Mouse (Mus musculus): ENCODE results near the gene Trp53tg5.

Gene Trp53tg5

DNA sequence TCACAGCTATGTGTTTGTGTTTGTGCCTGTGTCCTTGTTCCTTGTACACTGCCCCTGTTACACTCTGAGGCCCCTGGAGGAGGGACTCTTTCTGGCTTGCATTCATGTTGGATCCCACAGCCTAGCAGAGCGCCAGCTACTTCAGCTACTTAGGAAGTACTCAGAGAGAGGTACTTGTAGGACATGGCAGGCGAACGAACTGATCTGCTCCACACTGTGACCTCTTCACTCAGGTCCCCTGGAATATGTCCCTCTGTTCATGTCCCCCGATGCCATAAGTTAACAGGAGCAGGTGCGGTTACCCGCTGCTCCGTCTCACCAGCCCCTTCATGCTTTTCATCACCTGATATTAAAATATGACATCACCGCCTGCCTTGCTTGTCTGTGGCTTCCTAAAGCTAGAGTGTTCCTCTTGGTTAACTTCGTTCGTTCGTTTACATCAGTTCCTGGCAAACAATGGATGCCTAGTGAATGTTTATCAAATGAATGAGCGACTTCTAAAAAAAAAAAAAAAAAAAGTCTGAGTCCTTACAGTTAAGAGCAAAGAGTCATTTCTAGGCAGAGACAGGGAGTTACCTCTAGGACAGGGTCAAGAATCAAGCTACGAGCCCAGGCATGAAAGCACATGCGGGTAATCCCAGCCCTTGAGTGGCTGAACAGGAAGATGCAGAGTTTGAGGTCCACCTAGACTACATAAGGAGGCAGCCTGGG lies 20.3 kb downstream of the Trp53tg5 start:
- in situ Hi-C loops (cut with MboI; ENCODE audit: unreplicated experiment in 2 of 2) = no loop called here

DNA sequence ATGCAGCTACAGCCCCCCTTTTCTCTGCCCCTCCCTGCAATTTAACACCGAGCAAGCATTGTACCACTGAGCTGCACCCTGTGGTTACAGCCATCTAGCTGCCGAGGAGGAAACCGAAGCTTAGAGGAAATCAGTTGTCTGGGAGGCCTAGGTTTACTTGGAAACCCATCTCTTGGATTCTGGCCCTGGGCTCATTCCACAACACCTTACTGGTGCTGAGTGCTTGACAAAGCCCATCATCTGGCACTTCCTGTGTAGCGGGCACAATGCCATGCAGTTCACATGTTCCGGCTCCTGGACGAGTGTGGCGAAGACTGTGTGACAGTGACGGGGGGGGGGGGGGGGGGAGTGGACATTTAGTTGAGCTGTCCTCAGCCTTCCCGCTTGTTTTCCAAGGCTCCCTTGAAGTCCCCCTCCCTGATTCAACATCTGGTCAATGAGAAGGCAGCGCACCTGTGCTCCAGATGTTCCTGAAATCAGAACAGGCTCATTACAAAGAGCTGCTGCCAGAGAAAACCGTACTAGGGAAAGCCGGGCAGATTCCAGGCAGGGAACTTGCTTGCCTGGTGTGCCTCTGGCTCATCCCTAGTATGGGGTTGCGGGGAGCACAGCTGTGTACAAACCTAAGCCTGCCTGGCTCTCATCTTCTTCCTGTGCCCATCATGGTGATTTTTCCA lies 21.4 kb downstream of the Trp53tg5 start:
- in situ Hi-C loops (cut with MboI; ENCODE audit: unreplicated experiment in 2 of 2) = no loop called here

DNA sequence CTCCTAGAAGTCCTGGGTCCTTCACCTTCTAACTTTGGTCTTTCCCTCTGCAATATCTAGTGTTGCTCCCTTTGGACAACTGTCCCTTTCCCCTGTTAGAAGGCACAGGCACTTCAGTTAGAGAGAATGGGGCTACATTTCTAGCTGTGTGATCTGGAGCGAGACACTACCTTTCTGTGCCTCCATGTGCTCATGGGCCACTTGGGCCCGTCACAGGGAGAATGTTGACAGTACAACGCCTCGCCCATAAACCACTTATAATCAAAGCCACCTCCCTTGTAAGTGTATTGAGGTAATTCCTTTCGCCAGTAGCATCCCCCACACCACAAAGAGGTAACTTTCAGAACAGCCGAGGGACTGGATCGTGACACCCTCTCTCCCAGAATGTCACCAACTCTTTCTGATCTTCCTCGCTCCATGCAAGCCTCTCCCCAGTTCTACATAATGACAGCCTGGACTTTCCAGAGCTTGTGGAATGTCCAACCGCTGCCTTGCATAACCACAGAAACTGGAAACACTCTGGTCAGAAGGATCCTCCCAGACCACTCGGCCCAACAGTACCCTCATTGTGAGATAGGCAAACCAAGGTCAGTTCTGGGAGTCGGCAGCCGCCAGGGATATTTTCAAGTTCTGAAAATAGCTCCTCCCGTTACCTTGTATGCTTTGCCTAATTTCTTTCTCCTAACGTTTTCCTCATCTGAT lies 24.0 kb downstream of the Trp53tg5 start:
- in situ Hi-C loops (cut with MboI; ENCODE audit: unreplicated experiment in 2 of 2) = no loop called here

DNA sequence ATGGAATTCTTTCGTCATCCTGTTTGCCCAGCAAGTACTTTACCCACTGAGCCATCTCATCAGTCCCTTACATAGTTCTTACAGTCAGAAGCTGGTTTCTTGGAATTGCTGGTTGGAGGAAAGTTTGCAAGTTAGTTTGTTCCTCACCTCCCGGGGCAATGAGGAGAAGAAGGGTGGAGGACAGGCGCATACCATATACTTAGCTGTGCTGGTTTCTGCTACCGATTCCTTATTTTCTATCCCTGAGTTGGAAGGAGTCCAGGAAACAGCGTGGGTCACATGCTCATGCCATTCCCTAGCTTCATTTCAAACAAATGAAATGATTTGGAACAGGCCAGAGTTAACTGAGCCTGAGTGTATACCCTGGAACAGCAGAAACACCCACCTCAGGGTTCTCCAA lies 24.6 kb downstream of the Trp53tg5 start:
- in situ Hi-C loops (cut with MboI; ENCODE audit: unreplicated experiment in 2 of 2) = no loop called here

DNA sequence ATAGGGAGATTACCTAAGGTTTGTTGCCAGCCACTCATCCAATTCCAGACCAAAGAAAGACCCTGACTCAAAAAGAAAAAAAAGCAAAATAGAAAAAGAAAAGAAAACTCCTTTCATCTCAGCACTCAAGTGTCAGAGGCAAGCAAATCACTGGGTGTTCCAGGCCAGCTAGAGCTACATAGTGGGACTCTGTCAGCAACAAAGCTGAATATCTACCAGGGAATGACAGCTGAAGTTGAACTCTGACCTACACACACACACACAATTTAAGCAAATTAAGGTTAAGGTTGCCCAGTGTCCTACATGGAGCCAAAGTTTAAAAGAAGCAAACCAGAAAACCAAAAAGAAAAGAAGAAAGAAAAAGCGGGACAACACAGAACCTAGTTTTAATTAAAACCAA lies 25.4 kb downstream of the Trp53tg5 start:
- in situ Hi-C loops (cut with MboI; ENCODE audit: unreplicated experiment in 2 of 2) = no loop called here

DNA sequence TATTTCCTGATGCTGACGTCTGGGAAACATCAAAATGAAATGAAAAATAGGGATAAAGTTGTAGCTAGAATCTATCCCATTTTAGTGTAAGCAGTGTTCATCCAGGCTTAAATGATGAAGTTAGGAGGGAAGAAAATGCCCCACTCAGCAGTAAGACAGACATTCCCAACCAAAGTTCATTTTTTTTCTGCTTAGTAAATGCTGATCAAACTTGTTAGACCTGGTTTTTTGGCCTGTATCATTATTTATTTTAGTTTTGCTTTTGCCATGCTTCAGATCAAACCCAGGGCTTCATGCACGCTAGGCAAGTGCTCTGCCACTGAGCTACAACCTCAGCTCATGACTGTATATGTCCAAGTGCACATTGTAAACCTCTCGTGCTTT lies 27.4 kb downstream of the Trp53tg5 start:
- in situ Hi-C loops (cut with MboI; ENCODE audit: unreplicated experiment in 2 of 2) = no loop called here

DNA sequence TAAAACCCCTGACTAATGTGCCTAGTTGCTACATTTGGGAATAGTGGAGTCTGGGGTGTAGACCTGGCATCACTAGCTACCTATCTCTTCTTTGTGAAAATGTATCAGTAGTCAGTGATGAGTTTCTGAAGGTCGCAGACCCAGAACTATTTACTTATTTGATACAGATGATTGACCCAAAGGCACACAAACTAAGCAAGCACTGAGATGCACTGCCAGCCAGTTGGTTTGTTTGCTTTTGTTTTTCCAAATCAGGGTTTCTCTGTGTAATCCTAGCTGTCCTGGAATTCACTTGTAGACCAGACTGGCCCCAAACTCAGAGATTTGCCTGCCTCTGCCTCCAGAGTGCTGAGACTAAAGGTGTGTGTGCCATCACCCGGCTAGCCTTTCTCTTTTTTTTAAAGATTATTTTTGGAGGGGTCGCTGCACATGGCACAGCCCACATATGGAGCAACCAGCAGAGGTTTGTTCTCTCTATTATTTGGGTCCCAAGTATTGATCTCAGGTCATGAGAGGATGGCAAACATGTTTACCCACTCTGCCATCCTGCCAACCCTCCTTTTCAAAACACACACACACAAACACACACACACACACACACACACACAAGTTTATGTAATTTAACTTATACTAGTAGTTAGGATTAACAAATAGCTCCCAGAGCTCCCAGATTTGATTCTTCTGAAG lies 28.0 kb downstream of the Trp53tg5 start:
- in situ Hi-C loops (cut with MboI; ENCODE audit: unreplicated experiment in 2 of 2) = no loop called here

DNA sequence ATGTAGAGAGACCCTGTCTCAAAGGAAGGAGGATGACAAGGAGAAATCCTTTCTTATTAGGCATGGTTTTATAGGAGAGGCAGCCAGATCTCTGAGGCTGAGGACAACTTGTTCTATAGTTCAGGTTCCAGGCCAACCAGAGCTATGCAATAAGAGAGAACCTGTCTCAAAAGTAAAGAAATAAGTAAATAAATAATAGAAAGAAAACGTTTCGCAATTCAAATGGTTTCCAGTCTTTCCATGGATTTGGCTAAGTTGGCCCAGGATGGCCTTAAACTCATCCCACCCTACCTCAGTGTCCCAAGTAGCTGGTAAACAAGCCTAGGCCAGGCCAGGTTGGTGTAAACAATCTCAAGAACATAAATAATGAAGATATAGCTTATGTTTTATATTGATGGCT lies 28.8 kb downstream of the Trp53tg5 start:
- in situ Hi-C loops (cut with MboI; ENCODE audit: unreplicated experiment in 2 of 2) = no loop called here

DNA sequence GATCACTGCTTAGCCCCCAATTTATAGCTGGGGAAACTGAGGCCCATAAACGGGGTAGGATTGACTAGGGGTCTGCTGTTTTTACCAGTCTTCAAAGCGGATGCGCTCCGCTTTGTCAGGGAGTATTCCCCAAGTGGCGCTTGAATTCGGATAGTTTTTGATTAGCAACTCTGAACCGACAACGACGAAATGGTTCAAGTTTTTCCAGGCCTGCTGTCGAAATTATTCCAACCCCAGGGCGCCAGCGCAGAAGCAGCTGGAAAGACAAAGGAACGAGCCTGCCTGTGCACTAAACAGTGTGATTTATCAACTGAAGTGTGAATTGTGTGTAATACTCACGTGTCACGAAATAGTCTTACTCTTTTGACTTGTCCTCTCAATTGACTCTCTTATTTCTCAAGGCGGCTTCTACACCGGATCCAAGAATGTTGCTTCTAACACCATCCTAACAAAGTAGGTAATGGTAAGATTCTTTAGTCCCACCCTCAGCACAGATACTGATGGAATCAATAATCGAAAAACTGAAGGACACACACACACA lies 30.0 kb downstream of the Trp53tg5 start, which contains the start of gene Sdc4:
Gene Sdc4, minus strand, starts transcription at position 428 of the 541 bp plus-strand sequence.
- in situ Hi-C loops (cut with MboI; ENCODE audit: unreplicated experiment in 2 of 2) = no loop called here

DNA sequence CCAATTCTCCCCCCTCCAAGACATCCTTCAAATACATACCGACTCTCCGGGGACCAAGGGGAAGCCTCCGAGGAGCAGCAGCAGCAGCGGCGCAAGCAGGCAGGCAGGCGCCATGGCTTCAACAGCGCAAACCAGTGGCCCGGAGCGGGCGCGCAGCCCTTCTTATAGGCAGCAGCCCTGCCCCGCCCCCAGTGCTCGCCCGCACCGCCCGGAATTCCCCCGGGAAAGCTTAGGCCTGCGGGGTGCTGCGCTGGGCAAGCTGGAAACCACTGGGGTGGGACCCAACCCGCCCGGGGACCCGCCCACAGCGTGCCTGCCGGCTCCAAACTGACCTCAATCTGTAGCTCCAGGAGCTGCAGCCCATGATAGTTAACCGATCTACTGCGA lies 30.5 kb downstream of the Trp53tg5 start:
- in situ Hi-C loops (cut with MboI; ENCODE audit: unreplicated experiment in 2 of 2) = no loop called here

DNA sequence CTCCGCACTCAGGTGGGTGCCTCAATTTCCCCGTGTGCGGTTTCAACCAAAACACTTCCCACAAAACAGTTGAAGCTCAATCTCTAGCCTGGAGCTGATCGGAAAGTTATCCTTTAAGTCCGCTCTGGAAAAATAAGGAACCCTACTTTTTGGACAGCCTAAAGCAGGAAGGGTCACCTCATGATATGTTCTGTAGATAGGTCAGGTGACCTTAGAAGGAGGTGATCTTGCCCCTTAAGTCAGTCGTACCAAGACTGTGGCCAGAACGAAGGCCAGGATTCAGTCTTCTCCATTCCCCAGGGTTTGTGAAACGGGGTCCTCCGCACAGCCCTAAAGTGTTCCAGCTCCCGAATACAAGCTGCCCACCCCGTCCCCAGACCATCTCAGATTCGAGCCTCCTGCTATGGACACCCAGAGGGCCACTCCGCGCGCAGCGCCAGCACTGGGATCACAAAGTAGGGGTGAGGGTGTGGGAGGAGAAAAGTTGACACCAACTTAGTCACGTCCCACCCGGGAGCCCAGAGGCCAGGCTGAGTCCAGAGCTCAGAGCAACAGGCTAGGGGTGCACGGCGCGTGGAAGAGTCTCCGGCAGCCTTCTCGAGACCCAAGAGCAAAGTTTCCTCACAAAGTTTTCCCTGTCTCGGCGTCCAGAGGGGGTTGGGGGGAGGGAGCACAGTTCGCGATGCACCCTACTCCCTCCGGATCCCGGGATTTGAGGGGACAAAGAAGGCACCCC lies 31.0 kb downstream of the Trp53tg5 start:
- in situ Hi-C loops (cut with MboI; ENCODE audit: unreplicated experiment in 2 of 2) = no loop called here

DNA sequence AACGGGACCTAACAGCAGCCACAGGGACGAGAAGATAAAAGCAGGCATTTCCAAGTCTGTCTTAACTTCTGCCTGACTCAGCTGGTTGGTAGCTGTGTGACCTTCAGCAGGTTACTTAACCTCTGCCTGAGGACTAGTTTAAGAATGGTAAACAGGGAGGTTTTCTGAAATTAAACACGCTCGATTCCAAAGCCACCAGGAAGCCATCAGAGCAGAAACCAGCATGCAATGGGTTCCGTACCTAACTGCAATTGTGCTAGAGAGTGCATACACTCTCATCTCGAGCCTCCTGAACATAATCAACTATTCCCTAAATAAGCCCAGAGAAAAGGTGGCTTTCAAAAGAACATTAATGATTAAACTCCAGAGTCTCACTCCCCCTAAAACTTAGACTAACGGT lies 31.8 kb downstream of the Trp53tg5 start:
- in situ Hi-C loops (cut with MboI; ENCODE audit: unreplicated experiment in 2 of 2) = no loop called here

DNA sequence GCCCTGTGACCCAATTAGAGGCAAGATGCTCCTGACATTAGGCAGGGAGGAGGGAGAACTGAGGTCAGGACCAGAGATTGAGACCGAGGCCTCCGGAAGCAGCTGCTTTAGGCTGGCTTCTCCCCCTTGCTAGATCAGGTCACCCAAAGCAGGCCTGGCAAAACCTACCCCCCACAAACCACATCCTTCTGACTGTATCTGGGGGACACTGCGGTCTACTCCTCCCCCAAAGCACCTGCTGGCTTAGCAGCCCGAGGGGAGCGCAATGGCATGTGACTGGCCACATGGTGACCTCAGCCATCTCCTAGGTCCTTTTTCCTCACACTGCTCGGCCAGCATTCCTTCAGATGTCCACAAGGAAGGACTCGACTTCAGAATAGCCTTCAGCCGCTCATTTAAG lies 32.4 kb downstream of the Trp53tg5 start:
- in situ Hi-C loops (cut with MboI; ENCODE audit: unreplicated experiment in 2 of 2) = no loop called here

DNA sequence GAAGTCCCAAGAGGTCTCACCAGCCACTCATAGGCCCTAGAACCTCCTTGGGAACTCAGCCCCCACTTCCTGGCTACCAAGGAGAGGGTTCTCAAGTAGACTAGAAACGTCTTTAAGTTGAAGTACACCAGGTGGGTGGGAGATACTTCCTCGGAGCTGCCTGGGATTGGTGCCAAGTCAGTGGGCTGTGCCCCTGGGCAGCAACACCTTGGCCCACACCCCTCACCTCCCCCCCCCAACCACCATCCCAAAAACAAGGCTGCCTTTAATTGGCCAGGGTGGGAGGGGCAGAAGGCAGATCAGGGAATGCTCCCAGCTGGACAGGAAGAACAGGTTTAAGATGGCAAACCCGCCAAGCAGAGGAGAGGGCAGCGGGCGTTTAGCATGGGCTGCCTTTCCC lies 33.2 kb downstream of the Trp53tg5 start:
- in situ Hi-C loops (cut with MboI; ENCODE audit: unreplicated experiment in 2 of 2) = no loop called here

DNA sequence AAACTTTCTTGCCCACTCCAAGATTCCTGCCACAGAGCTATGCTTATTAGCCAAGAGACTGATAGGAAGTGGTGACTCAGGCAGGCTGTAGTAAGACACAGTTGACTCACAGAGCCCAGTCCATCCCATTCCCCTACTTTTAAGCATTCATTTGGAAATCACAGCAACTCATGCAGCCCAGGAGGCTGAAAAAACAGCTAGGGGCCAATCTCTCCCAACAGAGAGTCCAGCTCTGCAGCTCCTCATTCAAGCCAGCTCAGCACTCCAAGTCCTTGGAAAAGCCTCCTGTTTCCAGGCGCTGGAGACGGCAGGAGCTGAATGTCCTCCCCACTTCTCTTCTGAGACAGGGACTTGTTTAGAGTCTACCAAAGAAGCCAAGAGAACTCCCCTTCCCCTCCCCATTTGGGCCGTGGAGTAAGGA lies 34.5 kb downstream of the Trp53tg5 start:
- in situ Hi-C loops (cut with MboI; ENCODE audit: unreplicated experiment in 2 of 2) = no loop called here

DNA sequence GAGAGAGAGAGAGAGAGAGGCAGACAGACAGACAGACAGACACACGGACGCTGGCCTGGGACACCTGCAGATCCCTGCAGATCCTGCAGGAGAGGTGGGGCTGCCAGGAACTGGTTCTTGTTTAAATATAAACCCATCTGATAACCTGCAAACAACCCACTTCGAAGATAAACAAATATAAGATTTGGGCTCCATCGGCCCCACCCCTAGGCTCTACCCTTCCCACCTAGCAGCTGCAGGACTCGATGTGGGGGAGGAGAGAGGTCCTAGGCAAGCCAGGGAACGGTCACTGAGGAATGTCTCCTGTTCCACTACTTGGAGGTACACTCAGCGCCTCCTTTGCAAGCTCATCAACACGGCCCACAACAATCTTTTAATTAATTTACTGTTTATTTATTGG lies 35.3 kb downstream of the Trp53tg5 start:
- in situ Hi-C loops (cut with MboI; ENCODE audit: unreplicated experiment in 2 of 2) = no loop called here

DNA sequence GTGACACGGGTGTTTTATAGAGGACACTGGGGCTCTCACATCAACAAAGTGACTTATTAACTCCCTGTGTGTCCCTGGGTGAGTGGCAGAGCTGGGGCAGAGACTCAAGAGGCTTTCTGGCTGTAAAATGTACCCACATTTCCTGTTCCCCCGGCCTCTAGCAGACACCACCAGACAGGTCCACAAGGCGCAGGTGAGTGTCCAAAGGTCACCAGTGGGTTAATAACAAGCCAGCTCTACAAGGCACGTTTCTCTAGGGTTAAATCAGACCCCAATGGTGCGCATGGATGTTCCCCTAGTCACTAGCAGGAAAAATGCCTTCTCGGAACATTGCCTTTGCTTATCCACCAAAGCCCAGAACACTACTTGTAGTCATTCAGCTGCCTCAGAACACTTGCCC lies 35.8 kb downstream of the Trp53tg5 start:
- in situ Hi-C loops (cut with MboI; ENCODE audit: unreplicated experiment in 2 of 2) = no loop called here

DNA sequence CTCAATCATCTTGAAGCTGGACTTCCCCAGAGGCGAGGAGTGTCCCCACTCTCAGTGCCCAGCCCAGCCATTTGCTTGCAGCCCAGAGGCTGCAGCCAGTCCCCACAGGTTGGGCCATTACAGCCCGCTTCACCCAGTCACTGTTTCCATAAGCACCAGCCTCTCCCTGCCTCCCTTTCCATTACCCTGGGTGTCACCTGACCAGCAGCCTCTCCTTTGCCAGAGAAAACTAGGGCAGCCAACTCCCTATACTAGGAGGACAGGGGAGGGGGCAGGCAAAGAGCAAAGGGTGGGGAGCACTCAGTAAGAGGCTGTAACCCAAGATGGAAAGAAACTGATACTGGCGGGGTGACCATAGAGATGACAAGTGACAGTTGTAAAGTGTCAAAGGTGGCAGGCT lies 36.6 kb downstream of the Trp53tg5 start:
- in situ Hi-C loops (cut with MboI; ENCODE audit: unreplicated experiment in 2 of 2) = no loop called here

DNA sequence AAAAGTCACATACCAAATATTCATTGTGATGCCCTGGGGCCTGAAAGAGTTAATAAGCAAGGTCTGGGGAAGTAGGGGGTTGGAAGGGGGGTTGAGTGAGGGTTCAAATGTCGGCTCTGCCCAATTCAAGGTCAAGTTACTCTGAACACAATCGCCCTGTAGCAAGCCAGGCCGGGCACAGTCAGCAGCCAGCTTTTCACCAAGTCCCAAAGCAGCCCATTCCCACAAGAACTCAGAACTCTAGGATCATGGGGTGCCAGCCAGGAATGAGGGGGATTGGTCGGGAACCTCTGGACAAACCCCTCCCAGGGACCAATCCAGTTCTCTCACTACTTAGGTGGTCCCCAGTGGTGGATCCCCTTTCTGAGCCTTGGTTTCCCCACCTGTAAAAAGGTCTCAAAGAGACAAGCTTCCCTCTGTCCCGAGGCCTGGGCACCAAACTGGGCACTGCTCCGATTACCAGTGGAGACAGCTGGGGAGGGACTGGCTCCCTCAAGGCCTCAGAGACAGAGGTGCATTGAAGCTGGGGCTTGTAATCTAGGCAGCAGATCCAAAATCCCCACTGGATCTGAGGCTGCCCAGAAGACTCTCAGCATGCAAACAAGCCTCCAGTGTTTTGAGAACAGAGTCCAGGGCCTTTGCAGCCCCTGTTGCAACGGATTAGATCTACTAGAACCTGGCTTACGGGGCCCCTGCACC lies 37.2 kb downstream of the Trp53tg5 start:
- in situ Hi-C loops (cut with MboI; ENCODE audit: unreplicated experiment in 2 of 2) = no loop called here
